Mouse (Mus musculus) intestine, embryonic 16.5 days (tissue): ENCODE results near the gene Wdr82. TPM values are rescaled to one million over a fixed set of nuclear protein-coding genes. Genes with fewer than 3 reads are reported as not detected.

Source experiments
- ATAC-seq: fragments of 200-750 bp; cut with Nextera tagmentation; 2 replicates; pipeline ENCODE4 v1.8.0; 2017; ENCODE audit warnings: moderate TSS enrichment, moderate library complexity
- H3K27ac ChIP-seq: fragments of 300-500 bp; sonication (generic); 2 replicates; pipeline ENCODE4 v1.5.1; 2014; ENCODE audit warnings: mild to moderate bottlenecking, low read length
- H3K27me3 ChIP-seq: fragments of 300-500 bp; sonication (generic); replicated peaks from 2 replicates; pipeline ENCODE4 v1.6.1; 2014; ENCODE audit warnings: low read length, control low read depth, mixed read lengths; ENCODE audit not compliant: control insufficient read depth, insufficient read depth
- H3K36me3 ChIP-seq: fragments of 300-500 bp; sonication (generic); 2 replicates; pipeline ENCODE4 v1.6.1; 2014; ENCODE audit warnings: low read length, control low read depth; ENCODE audit not compliant: control insufficient read depth, insufficient read depth
- H3K4me1 ChIP-seq: fragments of 300-500 bp; sonication (generic); 2 replicates; pipeline ENCODE4 v1.6.1; 2014; ENCODE audit warnings: low read length, control low read depth, mixed read lengths; ENCODE audit not compliant: control insufficient read depth, insufficient read depth
- H3K4me2 ChIP-seq: fragments of 300-500 bp; sonication (generic); 2 replicates; pipeline ENCODE4 v1.6.1; 2014; ENCODE audit warnings: low read depth, low read length, control low read depth
- H3K4me3 ChIP-seq: fragments of 300-500 bp; sonication (generic); 2 replicates; pipeline ENCODE4 v1.5.1; 2014; ENCODE audit warnings: mild to moderate bottlenecking, low read length
- H3K9ac ChIP-seq: fragments of 300-500 bp; sonication (generic); 2 replicates; pipeline ENCODE4 v1.6.1; 2014; ENCODE audit warnings: low read depth, low read length
- H3K9me3 ChIP-seq: fragments of 300-500 bp; sonication (generic); 2 replicates; pipeline ENCODE4 v1.6.1; 2016; ENCODE audit warnings: low read length, control low read depth; ENCODE audit not compliant: control insufficient read depth
- WGBS: fragments of 180-500 bp; shearing (Covaris S2); extraction: QIAGEN DNeasy Blood & Tissue Kit; methylation state at CpG from one replicate; pipeline ENCODE4 v1.1.7; 2014; 5-methylcytosine and 5-hydroxymethylcytosine counted together
- polyA plus RNA-seq: library from polyadenylated mRNA; unstranded; fragments of >200 nt; fragmentation: Nextera tagmentation; extraction: Ambion mirVana; gene quantifications from 2 replicates; pipeline ENCODE4 v1.2.1, GENCODE M21; 2015

Wdr82 gene
- polyA plus RNA-seq, 1 experiment from 2014 or later = 12.8 TPM

DNA sequence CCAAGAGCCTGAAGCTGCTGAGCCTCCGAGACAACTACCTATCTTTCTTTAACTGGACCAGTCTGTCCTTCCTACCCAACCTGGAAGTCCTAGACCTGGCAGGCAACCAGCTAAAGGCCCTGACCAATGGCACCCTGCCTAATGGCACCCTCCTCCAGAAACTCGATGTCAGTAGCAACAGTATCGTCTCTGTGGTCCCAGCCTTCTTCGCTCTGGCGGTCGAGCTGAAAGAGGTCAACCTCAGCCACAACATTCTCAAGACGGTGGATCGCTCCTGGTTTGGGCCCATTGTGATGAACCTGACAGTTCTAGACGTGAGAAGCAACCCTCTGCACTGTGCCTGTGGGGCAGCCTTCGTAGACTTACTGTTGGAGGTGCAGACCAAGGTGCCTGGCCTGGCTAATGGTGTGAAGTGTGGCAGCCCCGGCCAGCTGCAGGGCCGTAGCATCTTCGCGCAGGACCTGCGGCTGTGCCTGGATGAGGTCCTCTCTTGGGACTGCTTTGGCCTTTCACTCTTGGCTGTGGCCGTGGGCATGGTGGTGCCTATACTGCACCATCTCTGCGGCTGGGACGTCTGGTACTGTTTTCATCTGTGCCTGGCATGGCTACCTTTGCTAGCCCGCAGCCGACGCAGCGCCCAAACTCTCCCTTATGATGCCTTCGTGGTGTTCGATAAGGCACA lies 54.9 kb downstream of the Wdr82 start:
- Histone ChIP-seq H3K9me3 (no peaks in the 10 kb centered on the region), H3K4me2 (peak overlapping the region; percentile 75), H3K9ac (peak overlapping the region; percentile 60), H3K27ac (peak overlapping the region; percentile 62), H3K4me3 (peak overlapping the region; percentile 45), H3K36me3 (no peaks in the 10 kb centered on the region), H3K4me1 (peaks cover 22% of the 10 kb centered on the region), H3K27me3 (no peaks in the 10 kb centered on the region; the same call in 1 of the 2 replicates)
- WGBS = 58% methylated on average over 24 of the region's 24 CpGs
- ATAC-seq = no peak; the same call in 1 of the 2 replicates

- Histone ChIP-seq H3K4me1 (peaks cover 22% of the 10 kb centered on the region), H3K4me2 (peak overlapping the region; percentile 75), H3K27ac (peak overlapping the region; percentile 62), H3K9ac (peak overlapping the region; percentile 60), H3K9me3 (no peaks in the 10 kb centered on the region), H3K4me3 (peak overlapping the region; percentile 45), H3K27me3 (no peaks in the 10 kb centered on the region; the same call in 1 of the 2 replicates), H3K36me3 (no peaks in the 10 kb centered on the region)
- peak; percentile 69 for ATAC-seq
- 6% methylated on average over 34 of the region's 34 CpGs for WGBS
Observed at GRCm38 (mm10) chr9:106226151-106226682, 55.5 kb downstream of the Wdr82 start.

DNA sequence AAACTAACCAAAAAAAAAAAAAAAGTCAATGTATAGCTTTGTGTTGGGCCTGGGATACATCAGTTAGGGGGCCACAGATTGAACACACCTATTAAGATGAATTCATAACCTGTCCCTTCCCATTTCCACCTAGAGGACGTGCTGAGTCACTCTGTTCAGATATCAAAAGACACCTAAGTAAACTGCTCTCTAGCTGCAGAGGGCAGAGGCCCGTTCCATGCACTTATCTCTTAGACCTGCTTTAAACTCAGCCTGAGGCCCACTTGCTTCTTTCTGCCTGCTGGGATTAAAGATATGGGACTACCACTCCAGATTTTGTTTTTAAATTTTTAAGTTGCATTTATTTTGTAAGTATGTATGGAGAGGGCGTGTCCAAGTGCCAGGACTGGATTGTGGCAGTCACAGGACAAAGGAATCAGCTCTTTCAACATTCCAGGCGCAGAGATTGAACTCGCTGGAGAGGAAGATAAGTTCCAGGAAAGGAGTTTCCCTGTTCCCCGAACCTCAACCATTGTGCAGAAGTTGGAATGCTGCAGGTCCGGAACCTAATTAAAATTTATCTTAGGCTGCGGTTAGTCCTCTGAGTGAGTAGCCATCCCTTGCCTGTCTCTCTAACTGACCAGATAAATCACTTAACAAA lies 57.2 kb downstream of the Wdr82 start:
- Histone ChIP-seq H3K4me1 (peaks cover 22% of the 10 kb centered on the region), H3K9me3 (no peaks in the 10 kb centered on the region), H3K27ac (peak overlapping the region; percentile 9; the same call in 1 of the 2 replicates), H3K4me3 (no peak overlapping the region), H3K9ac (no peak overlapping the region), H3K36me3 (peaks cover 2% of the 10 kb centered on the region; the same call in 1 of the 2 replicates), H3K27me3 (no peaks in the 10 kb centered on the region; the same call in 1 of the 2 replicates), H3K4me2 (no peak overlapping the region)
- 53% methylated on average over 8 of the region's 8 CpGs for WGBS
- ATAC-seq = peak; percentile 58

DNA sequence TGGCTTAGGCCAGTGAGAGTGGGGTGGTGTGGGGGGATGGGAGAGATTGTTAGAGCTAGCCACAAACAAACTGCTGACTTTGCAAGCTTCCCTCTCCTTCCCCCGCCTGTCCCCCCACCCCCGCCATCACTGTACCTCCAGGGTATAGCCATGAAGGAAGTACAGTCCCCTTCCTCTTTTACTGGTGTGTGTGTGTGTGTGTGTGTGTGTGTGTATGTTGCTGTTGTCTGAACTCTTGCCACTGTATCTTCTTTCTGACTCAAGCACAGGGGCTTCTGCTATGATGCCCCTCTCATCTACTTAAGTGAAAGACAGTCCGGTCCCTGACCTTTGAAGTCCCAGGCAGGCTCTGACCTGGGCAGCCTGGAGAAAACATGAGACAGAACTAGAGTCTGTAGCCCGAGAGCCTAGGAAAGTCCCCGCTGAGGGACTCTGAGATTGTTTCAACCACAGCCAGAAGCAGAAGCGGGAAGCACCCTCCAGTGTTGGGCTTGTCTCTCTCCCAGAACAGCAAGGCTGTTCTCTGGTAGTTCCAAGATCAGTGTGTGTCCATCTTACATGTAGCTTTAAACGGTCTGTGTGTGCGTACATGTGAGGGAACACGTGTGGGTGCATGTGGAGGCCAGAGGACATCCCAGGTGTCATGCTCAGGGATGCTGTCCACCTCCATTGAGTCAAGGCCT lies 59.5 kb downstream of the Wdr82 start:
- Histone ChIP-seq H3K4me2 (no peak overlapping the region), H3K4me1 (peaks cover 22% of the 10 kb centered on the region), H3K4me3 (no peak overlapping the region), H3K9me3 (no peaks in the 10 kb centered on the region), H3K9ac (no peak overlapping the region), H3K27ac (no peak overlapping the region), H3K36me3 (peaks cover 8% of the 10 kb centered on the region), H3K27me3 (no peaks in the 10 kb centered on the region; the same call in 1 of the 2 replicates)
- no peak for ATAC-seq
- WGBS = 79% methylated on average over 9 of the region's 9 CpGs

GRCm38 (mm10) chr9:106230734-106231106 lies 60.0 kb downstream of the Wdr82 start:
- Histone ChIP-seq H3K9ac (no peak overlapping the region), H3K27ac (no peak overlapping the region), H3K4me3 (no peak overlapping the region), H3K36me3 (peaks cover 8% of the 10 kb centered on the region), H3K4me2 (no peak overlapping the region), H3K4me1 (peaks cover 19% of the 10 kb centered on the region), H3K27me3 (no peaks in the 10 kb centered on the region; the same call in 1 of the 2 replicates), H3K9me3 (no peaks in the 10 kb centered on the region)
- no peak for ATAC-seq
- 48% methylated on average over 3 of the region's 3 CpGs for WGBS

GRCm38 (mm10) chr9:106231220-106231619 lies 60.5 kb downstream of the Wdr82 start:
- 84% methylated on average over 7 of the region's 7 CpGs for WGBS
- Histone ChIP-seq H3K27ac (no peak overlapping the region), H3K9ac (no peak overlapping the region), H3K4me2 (no peak overlapping the region), H3K27me3 (no peaks in the 10 kb centered on the region), H3K9me3 (no peaks in the 10 kb centered on the region), H3K4me1 (peaks cover 14% of the 10 kb centered on the region), H3K4me3 (no peak overlapping the region), H3K36me3 (peaks cover 11% of the 10 kb centered on the region)
- no peak for ATAC-seq

DNA sequence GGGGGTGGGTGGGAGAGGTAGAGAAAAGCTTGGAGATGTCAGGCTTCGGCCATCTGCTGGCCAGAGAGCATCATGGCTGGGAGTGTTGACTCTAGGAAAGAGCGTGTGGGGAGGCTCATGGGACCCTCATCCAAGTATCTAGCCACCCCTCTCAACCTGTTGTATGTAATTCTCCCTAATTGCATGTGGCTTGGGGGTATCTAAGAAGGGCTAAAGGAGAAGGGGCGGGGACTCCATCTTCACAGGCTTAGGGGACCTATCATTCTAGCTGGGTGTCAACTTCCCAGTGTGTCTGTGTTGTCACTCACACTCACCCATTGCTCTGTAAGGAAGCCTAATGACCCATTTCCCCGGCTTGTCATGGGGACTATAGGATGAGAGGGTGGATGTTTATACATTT lies 61.1 kb downstream of the Wdr82 start:
- Histone ChIP-seq H3K4me3 (no peak overlapping the region), H3K9ac (no peak overlapping the region), H3K4me1 (peaks cover 10% of the 10 kb centered on the region; the same call in 1 of the 2 replicates), H3K27me3 (no peaks in the 10 kb centered on the region), H3K4me2 (no peak overlapping the region), H3K9me3 (no peaks in the 10 kb centered on the region), H3K27ac (no peak overlapping the region), H3K36me3 (peaks cover 13% of the 10 kb centered on the region)
- no peak for ATAC-seq
- 83% methylated on average over 4 of the region's 4 CpGs for WGBS

GRCm38 (mm10) chr9:106232956-106233355 lies 62.2 kb downstream of the Wdr82 start:
- H3K36me3 ChIP-seq = peaks cover 16% of the 10 kb centered on the region
- WGBS = 88% methylated on average over 3 of the region's 3 CpGs
- no peak for ATAC-seq

DNA sequence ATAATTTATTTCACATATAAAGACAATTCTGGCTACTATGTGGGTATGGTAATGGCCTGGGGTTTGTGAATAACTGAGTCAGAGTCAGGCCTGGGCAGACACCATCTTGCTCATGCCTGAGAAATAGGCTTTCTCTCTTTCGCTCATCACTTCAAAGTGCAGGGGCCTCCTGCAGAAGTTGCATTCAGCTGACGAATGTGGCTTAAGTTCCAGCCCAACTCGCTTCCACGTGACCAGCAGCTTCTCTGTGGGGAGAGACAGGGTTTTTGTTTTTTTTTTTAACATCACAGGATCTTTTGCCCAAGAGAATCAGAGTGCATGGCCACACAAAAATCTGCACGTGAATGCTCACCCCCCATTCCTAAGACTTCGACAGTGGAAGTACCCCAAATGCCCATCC lies 63.2 kb downstream of the Wdr82 start:
- no peak overlapping the region for H3K9ac ChIP-seq
- no peak overlapping the region for H3K4me3 ChIP-seq
- H3K36me3 ChIP-seq = peaks cover 21% of the 10 kb centered on the region
- WGBS = 81% methylated on average over 6 of the region's 6 CpGs
- no peaks in the 10 kb centered on the region for H3K27me3 ChIP-seq
- no peak overlapping the region for H3K27ac ChIP-seq
- H3K4me1 ChIP-seq = no peaks in the 10 kb centered on the region
- no peak for ATAC-seq
- H3K4me2 ChIP-seq = no peak overlapping the region
- no peaks in the 10 kb centered on the region for H3K9me3 ChIP-seq

More at GRCm38 (mm10) chr9:106232956-106233355, 62.2 kb downstream of the Wdr82 start:
- no peaks in the 10 kb centered on the region for H3K9me3 ChIP-seq
- no peak overlapping the region for H3K27ac ChIP-seq
- no peak overlapping the region for H3K4me2 ChIP-seq
- H3K27me3 ChIP-seq = no peaks in the 10 kb centered on the region
- H3K4me3 ChIP-seq = no peak overlapping the region
- no peak overlapping the region for H3K9ac ChIP-seq
- H3K4me1 ChIP-seq = 0 out of 2 replicates have a peak, but pooled peaks cover 2% of the 10 kb centered on the region
